Mouse (Mus musculus) heart, embryonic 14.5 days (tissue): ENCODE results near the gene Pus7. TPM values are rescaled to one million over a fixed set of nuclear protein-coding genes. Genes with fewer than 3 reads are reported as not detected.

ENCODE experiments used
- ATAC-seq: fragments of 200-750 bp; cut with Nextera tagmentation; 2 replicates; pipeline ENCODE4 v1.8.0; 2017; ENCODE audit warnings: low read depth, moderate TSS enrichment; ENCODE audit not compliant: insufficient number of reproducible peaks, insufficient read depth, low FRiP score
- H3K27ac ChIP-seq, 2 experiments: fragments of 200-500 bp in 1 of 2; fragments of 300-500 bp in 1 of 2; sonication (generic) in 1 of 2; replicated peaks in 1 of 2; 2 replicates each; pipeline ENCODE4 v1.5.1; 2012 to 2014; ENCODE audit warnings: low read depth in 2 of 2, low read length in 2 of 2, control low read depth in 1 of 2, mild to moderate bottlenecking in 1 of 2, mixed read lengths in 1 of 2; ENCODE audit not compliant: control insufficient read depth in 1 of 2, insufficient read depth in 1 of 2
- H3K27me3 ChIP-seq: fragments of 300-500 bp; sonication (generic); 2 replicates; pipeline ENCODE4 v1.6.1; 2014; ENCODE audit warnings: mild to moderate bottlenecking, low read length, control low read depth; ENCODE audit not compliant: control insufficient read depth, insufficient read depth
- H3K36me3 ChIP-seq: fragments of 300-500 bp; sonication (generic); 2 replicates; pipeline ENCODE4 v1.6.1; 2014; ENCODE audit warnings: mild to moderate bottlenecking, control low read depth, low read length, mixed read lengths; ENCODE audit not compliant: control insufficient read depth, insufficient read depth
- H3K4me1 ChIP-seq, 2 experiments: fragments of 200-500 bp in 1 of 2; fragments of 300-500 bp in 1 of 2; sonication (generic) in 1 of 2; 2 replicates each; pipeline ENCODE4 v1.6.1; 2012 to 2014; ENCODE audit warnings: low read length in 2 of 2, control low read depth in 1 of 2, mixed read lengths in 1 of 2; ENCODE audit not compliant: control insufficient read depth in 2 of 2, insufficient read depth in 2 of 2
- H3K4me2 ChIP-seq: fragments of 300-500 bp; sonication (generic); 2 replicates; pipeline ENCODE4 v1.6.1; 2014; ENCODE audit warnings: mild to moderate bottlenecking, low read length
- H3K4me3 ChIP-seq, 2 experiments: fragments of 200-500 bp in 1 of 2; fragments of 300-500 bp in 1 of 2; sonication (generic) in 1 of 2; 2 replicates each; pipeline ENCODE4 v1.5.1; 2012 to 2014; ENCODE audit warnings: low read length in 2 of 2, mild to moderate bottlenecking in 2 of 2, control low read depth in 1 of 2, low read depth in 1 of 2, moderate library complexity in 1 of 2; ENCODE audit not compliant: control insufficient read depth in 1 of 2, insufficient read depth in 1 of 2
- H3K9ac ChIP-seq: fragments of 300-500 bp; sonication (generic); 2 replicates; pipeline ENCODE4 v1.6.1; 2014; ENCODE audit warnings: mild to moderate bottlenecking, low read length
- H3K9me3 ChIP-seq: fragments of 300-500 bp; sonication (generic); 2 replicates; pipeline ENCODE4 v1.6.1; 2016; ENCODE audit warnings: low read length, control low read depth; ENCODE audit not compliant: control insufficient read depth
- WGBS: fragments of 180-500 bp; shearing (Covaris S2); extraction: QIAGEN DNeasy Blood & Tissue Kit; methylation state at CpG from one replicate; pipeline ENCODE4 v1.1.7; 2014; 5-methylcytosine and 5-hydroxymethylcytosine counted together
- polyA plus RNA-seq: library from polyadenylated mRNA; unstranded; fragments of >200 nt; fragmentation: Nextera tagmentation; extraction: Ambion mirVana; gene quantifications from 2 replicates; pipeline ENCODE4 v1.2.1, GENCODE M21; 2014

Gene Pus7
- polyA plus RNA-seq, 1 experiment from 2014 or later = 20.6 TPM

- no peak overlapping the region for H3K4me2 ChIP-seq
- no peaks in the 10 kb centered on the region for H3K9me3 ChIP-seq
- no peak overlapping the region for H3K4me3 ChIP-seq
- H3K27me3 ChIP-seq = no peaks in the 10 kb centered on the region
- H3K4me1 ChIP-seq = no peaks in the 10 kb centered on the region
- H3K9ac ChIP-seq = no peak overlapping the region
- no peak for ATAC-seq
- WGBS = 55% methylated on average over 2 of the region's 2 CpGs
- peaks cover 64% of the 10 kb centered on the region for H3K36me3 ChIP-seq
- no peak overlapping the region for H3K27ac ChIP-seq
Observed at GRCm38 (mm10) chr5:23749882-23750281, 33.6 kb downstream of the Pus7 start.

- Histone ChIP-seq H3K9me3 (no peaks in the 10 kb centered on the region), H3K9ac (no peak overlapping the region), H3K27me3 (no peaks in the 10 kb centered on the region), H3K27ac (no peak overlapping the region), H3K36me3 (peaks cover 75% of the 10 kb centered on the region), H3K4me3 (no peak overlapping the region), H3K4me2 (no peak overlapping the region), H3K4me1 (peaks cover 6% of the 10 kb centered on the region in 2 experiments; a peak in 3 of 4 replicates)
- ATAC-seq = no peak
- WGBS = 95% methylated on average over 12 of the region's 12 CpGs
Observed at GRCm38 (mm10) chr5:23743261-23743660, 40.2 kb downstream of the Pus7 start.

GRCm38 (mm10) chr5:23737111-23737510 is 46.4 kb downstream of the Pus7 start:
- WGBS = 90% methylated on average over 4 of the region's 4 CpGs
- H3K4me2 ChIP-seq = no peak overlapping the region
- H3K27ac ChIP-seq = no peak overlapping the region
- H3K9me3 ChIP-seq = no peaks in the 10 kb centered on the region
- H3K36me3 ChIP-seq = peaks cover 19% of the 10 kb centered on the region
- H3K4me1 ChIP-seq = peaks cover 6% of the 10 kb centered on the region in 2 experiments; a peak in 3 of 4 replicates
- H3K9ac ChIP-seq = no peak overlapping the region
- H3K4me3 ChIP-seq = no peak overlapping the region
- no peaks in the 10 kb centered on the region for H3K27me3 ChIP-seq
- ATAC-seq = no peak

- Histone ChIP-seq H3K27ac (no peak overlapping the region), H3K27me3 (no peaks in the 10 kb centered on the region), H3K4me2 (no peak overlapping the region), H3K9ac (no peak overlapping the region), H3K4me3 (no peak overlapping the region), H3K4me1 (peaks cover 6% of the 10 kb centered on the region in 2 experiments; a peak in 3 of 4 replicates), H3K9me3 (no peaks in the 10 kb centered on the region), H3K36me3 (peaks cover 12% of the 10 kb centered on the region; the same call in 1 of the 2 replicates)
- WGBS = 67% methylated on average over 4 of the region's 4 CpGs
- no peak for ATAC-seq
Observed at GRCm38 (mm10) chr5:23736366-23736765, 47.1 kb downstream of the Pus7 start.

GRCm38 (mm10) chr5:23721956-23722355 is 61.6 kb downstream of the Pus7 start:
- H3K4me1 ChIP-seq = no peaks in the 10 kb centered on the region
- H3K9ac ChIP-seq = no peak overlapping the region
- no peak overlapping the region for H3K4me3 ChIP-seq
- no peaks in the 10 kb centered on the region for H3K36me3 ChIP-seq
- H3K9me3 ChIP-seq = peaks cover 6% of the 10 kb centered on the region
- no peak overlapping the region for H3K27ac ChIP-seq
- no peak for ATAC-seq
- WGBS = 90% methylated on average over 2 of the region's 2 CpGs
- H3K4me2 ChIP-seq = no peak overlapping the region
- no peaks in the 10 kb centered on the region for H3K27me3 ChIP-seq

- ATAC-seq = no peak
- no peaks in the 10 kb centered on the region for H3K27me3 ChIP-seq
- WGBS = 74% methylated on average over 4 of the region's 4 CpGs
- no peaks in the 10 kb centered on the region for H3K4me1 ChIP-seq
- no peak overlapping the region for H3K4me2 ChIP-seq
- no peak overlapping the region for H3K4me3 ChIP-seq
- H3K36me3 ChIP-seq = no peaks in the 10 kb centered on the region
- no peak overlapping the region for H3K27ac ChIP-seq
- H3K9ac ChIP-seq = no peak overlapping the region
- no peaks in the 10 kb centered on the region for H3K9me3 ChIP-seq
Observed at GRCm38 (mm10) chr5:23718881-23719328, 64.6 kb downstream of the Pus7 start.

GRCm38 (mm10) chr5:23718182-23718534 is 65.4 kb downstream of the Pus7 start:
- Histone ChIP-seq H3K27me3 (no peaks in the 10 kb centered on the region), H3K27ac (no peak overlapping the region), H3K36me3 (no peaks in the 10 kb centered on the region), H3K9ac (no peak overlapping the region), H3K4me3 (no peak overlapping the region), H3K9me3 (no peaks in the 10 kb centered on the region), H3K4me2 (no peak overlapping the region), H3K4me1 (peaks cover 0 to under 1% of the 10 kb centered on the region in 2 experiments; a peak in 2 of 4 replicates)
- ATAC-seq = no peak
- 59% methylated on average over 1 of the region's 1 CpGs for WGBS

GRCm38 (mm10) chr5:23717469-23718181 is 65.9 kb downstream of the Pus7 start:
- no peak overlapping the region for H3K9ac ChIP-seq
- WGBS = 63% methylated on average over 3 of the region's 3 CpGs
- H3K27me3 ChIP-seq = no peaks in the 10 kb centered on the region
- H3K4me1 ChIP-seq = peaks cover 2 to 5% of the 10 kb centered on the region in 2 experiments
- H3K4me3 ChIP-seq = no peak overlapping the region
- no peaks in the 10 kb centered on the region for H3K36me3 ChIP-seq
- H3K27ac ChIP-seq = no peak overlapping the region
- no peak overlapping the region for H3K4me2 ChIP-seq
- H3K9me3 ChIP-seq = no peaks in the 10 kb centered on the region
- ATAC-seq = no peak
